In genomic region chr7:89311555-89311954, GRCm38 (mm10) we compare ENCODE assay signal across 17 mouse cellular contexts.
DNase-seq lines count a peak whose midpoint lies in the region; ATAC-seq and TF ChIP-seq lines count a peak whose summit lies in the region.
"Had no signal": no experiment of that assay in that cellular context is flagged by ENCODE, and none has a peak within 500 bp of the region (broad histone marks: within the 10 kb centered on the region; RNA-seq: fewer than 3 reads in every experiment).

No protein-coding gene starts in this region.

- no peak overlapping the region for H3K9ac ChIP-seq in intestine, postnatal 0 days (ENCODE audit: low read depth, low read length)
- H3K9ac ChIP-seq in intestine, embryonic 16.5 days (ENCODE audit: low read depth, low read length) = no peak overlapping the region
- no peak overlapping the region for H3K9ac ChIP-seq in lung, postnatal 0 days (replicated peaks; ENCODE audit: low read depth)
- H3K9ac ChIP-seq in ES-E14 (ENCODE audit: insufficient read depth, low read depth, low read length, poor library complexity, severe bottlenecking) = no peak overlapping the region
- H3K9ac ChIP-seq: heart, embryonic 13.5 days; intestine, embryonic 15.5 days had no signal

- H3K9me3 ChIP-seq in intestine, postnatal 0 days (ENCODE audit: control insufficient read depth) = no peaks in the 10 kb centered on the region
- H3K9me3 ChIP-seq in intestine, embryonic 16.5 days (ENCODE audit: control insufficient read depth, low read length) = no peaks in the 10 kb centered on the region
- H3K9me3 ChIP-seq in lung, postnatal 0 days (ENCODE audit: low read length) = no peaks in the 10 kb centered on the region
- no peaks in the 10 kb centered on the region for H3K9me3 ChIP-seq in ES-E14 (ENCODE audit: control insufficient read depth, insufficient read depth, low read depth, low read length)
- no peaks in the 10 kb centered on the region for H3K9me3 ChIP-seq in limb, embryonic 10.5 days (replicated peaks)
- H3K9me3 ChIP-seq: intestine, embryonic 15.5 days had no signal

- no peak for DNase-seq in lung, postnatal 0 days (ENCODE audit: low spot score)
- DNase-seq in lung, postnatal 4 days = no peak
- DNase-seq in ES-E14 (ENCODE audit: low read depth, low spot score) = no peak
- no peak for DNase-seq in right cerebral cortex, postnatal 14 days
- no peak for DNase-seq in limb, embryonic 10.5 days (ENCODE audit: low spot score)
- DNase-seq: cerebellum, postnatal 10 days; gastrocnemius, postnatal 36 days; kidney, postnatal 36 days; layer of hippocampus, postnatal 36 days; lung, adult 2 months; thymus, postnatal 36 days had no signal

- TF ChIP-seq CTCF in intestine, postnatal 0 days (IDR thresholded peaks at IDR 0.05; ENCODE audit: low read depth) = peak; percentile 56
- TF ChIP-seq CTCF in lung, postnatal 0 days (IDR thresholded peaks at IDR 0.05) = peak; percentile 43

- in situ Hi-C loops in ES-E14 (cut with MboI; ENCODE audit: low sequenced_read_pairs in 2 of 2, unreplicated experiment in 2 of 2) = no loop called here

- H3K36me3 ChIP-seq in intestine, postnatal 0 days (ENCODE audit: control insufficient read depth, insufficient read depth) = peaks cover 5% of the 10 kb centered on the region
- no peaks in the 10 kb centered on the region for H3K36me3 ChIP-seq in intestine, embryonic 16.5 days (ENCODE audit: control insufficient read depth, insufficient read depth, low read length)
- no peaks in the 10 kb centered on the region for H3K36me3 ChIP-seq in lung, postnatal 0 days (ENCODE audit: insufficient read depth, low read length)
- H3K36me3 ChIP-seq in ES-E14 (ENCODE audit: control insufficient read depth, insufficient read depth, low read length, poor library complexity, severe bottlenecking) = peaks cover 2% of the 10 kb centered on the region; the same call in 1 of the 2 replicates
- peaks cover 9% of the 10 kb centered on the region for H3K36me3 ChIP-seq in limb, embryonic 10.5 days
- H3K36me3 ChIP-seq: intestine, embryonic 15.5 days had no signal

- WGBS in intestine, postnatal 0 days = 100% methylated on average over 1 of the region's 1 CpGs
- 100% methylated on average over 1 of the region's 1 CpGs for WGBS in intestine, embryonic 16.5 days
- 100% methylated on average over 1 of the region's 1 CpGs for WGBS in lung, postnatal 0 days
- WGBS in limb, embryonic 10.5 days = 89% methylated on average over 1 of the region's 1 CpGs

- H3K4me2 ChIP-seq in intestine, postnatal 0 days (replicated peaks; ENCODE audit: low read depth) = no peak overlapping the region
- no peak overlapping the region for H3K4me2 ChIP-seq in intestine, embryonic 16.5 days (ENCODE audit: low read depth, low read length)
- no peak overlapping the region for H3K4me2 ChIP-seq in lung, postnatal 0 days (replicated peaks; ENCODE audit: low read depth, low read length)
- H3K4me2 ChIP-seq: heart, embryonic 13.5 days; intestine, embryonic 15.5 days had no signal

- H3K27ac ChIP-seq in intestine, postnatal 0 days (ENCODE audit: low read depth, low read length) = no peak overlapping the region
- H3K27ac ChIP-seq in intestine, embryonic 16.5 days (ENCODE audit: low read length) = no peak overlapping the region
- H3K27ac ChIP-seq in lung, postnatal 0 days (ENCODE audit: low read length) = no peak overlapping the region
- no peak overlapping the region for H3K27ac ChIP-seq in ES-E14 (ENCODE audit: insufficient read depth, low read depth, low read length, poor library complexity, severe bottlenecking)
- H3K27ac ChIP-seq in limb, embryonic 10.5 days = no peak overlapping the region
- H3K27ac ChIP-seq: heart, embryonic 13.5 days; hindbrain, embryonic 10.5 days; intestine, embryonic 15.5 days had no signal

- H3K27me3 ChIP-seq in intestine, postnatal 0 days (replicated peaks; ENCODE audit: control insufficient read depth, insufficient read depth, low read length) = no peaks in the 10 kb centered on the region
- H3K27me3 ChIP-seq in intestine, embryonic 16.5 days (replicated peaks; ENCODE audit: control insufficient read depth, insufficient read depth, low read length) = no peaks in the 10 kb centered on the region
- H3K27me3 ChIP-seq in lung, postnatal 0 days (replicated peaks; ENCODE audit: insufficient read depth, low read length) = no peaks in the 10 kb centered on the region
- no peaks in the 10 kb centered on the region for H3K27me3 ChIP-seq in limb, embryonic 10.5 days (ENCODE audit: low read depth, poor library complexity, severe bottlenecking)
- H3K27me3 ChIP-seq: heart, embryonic 13.5 days; intestine, embryonic 15.5 days had no signal

- no peak for ATAC-seq in intestine, postnatal 0 days
- ATAC-seq in intestine, embryonic 16.5 days = no peak
- no peak for ATAC-seq in lung, postnatal 0 days
- ATAC-seq: intestine, embryonic 15.5 days; midbrain, embryonic 16.5 days had no signal

- no peak for TF ChIP-seq EP300 in lung, postnatal 0 days (IDR thresholded peaks at IDR 0.05)

- H3K4me3 ChIP-seq in intestine, postnatal 0 days (ENCODE audit: low read depth, low read length) = no peak overlapping the region
- H3K4me3 ChIP-seq in intestine, embryonic 16.5 days (ENCODE audit: low read length) = no peak overlapping the region
- no peak overlapping the region for H3K4me3 ChIP-seq in lung, postnatal 0 days (ENCODE audit: low read depth, low read length)
- no peak overlapping the region for H3K4me3 ChIP-seq in ES-E14 (ENCODE audit: insufficient read depth in 1 of 2, low read depth in 1 of 2, low read length in 2 of 2, poor library complexity in 1 of 2, severe bottlenecking in 1 of 2)
- H3K4me3 ChIP-seq in limb, embryonic 10.5 days = no peak overlapping the region
- H3K4me3 ChIP-seq: heart, embryonic 13.5 days; hindbrain, embryonic 10.5 days; intestine, embryonic 15.5 days had no signal

- no peaks in the 10 kb centered on the region for H3K4me1 ChIP-seq in intestine, postnatal 0 days (replicated peaks; ENCODE audit: control insufficient read depth, insufficient read depth, low read length)
- peaks cover 5% of the 10 kb centered on the region; the same call in 1 of the 2 replicates for H3K4me1 ChIP-seq in intestine, embryonic 16.5 days (ENCODE audit: control insufficient read depth, insufficient read depth, low read length)
- H3K4me1 ChIP-seq in lung, postnatal 0 days (ENCODE audit: insufficient read depth, low read depth, low read length) = no peaks in the 10 kb centered on the region
- H3K4me1 ChIP-seq in ES-E14 (ENCODE audit: control insufficient read depth in 2 of 2, insufficient read depth in 2 of 2, low read length in 2 of 2, poor library complexity in 1 of 2) = peaks cover 9 to 17% of the 10 kb centered on the region in 2 experiments
- H3K4me1 ChIP-seq in limb, embryonic 10.5 days = peaks cover 4% of the 10 kb centered on the region; the same call in 1 of the 2 replicates
- H3K4me1 ChIP-seq: hindbrain, embryonic 10.5 days; intestine, embryonic 15.5 days had no signal

TF ChIP-seq in ES-E14, 5 proteins besides CTCF, POLR2A, EP300 and RAD21:
- no peak for TF ChIP-seq MAFK (IDR thresholded peaks at IDR 0.05; ENCODE audit: insufficient read depth, low read depth, low read length)
- peak; percentile 80 for TF ChIP-seq ZNF384 (IDR thresholded peaks at IDR 0.05; ENCODE audit: low read depth, low read length)
- peak; percentile 58 for TF ChIP-seq ZC3H11A (IDR thresholded peaks at IDR 0.05; ENCODE audit: borderline replicate concordance, low read depth, low read length)
- no peak for TF ChIP-seq CHD2 (IDR thresholded peaks at IDR 0.05; ENCODE audit: low read depth, low read length)
